Mouse (Mus musculus): ENCODE measurements around the gene Ifitm5. TPM values are rescaled to one million over a fixed set of nuclear protein-coding genes. Genes with fewer than 3 reads are reported as not detected.

Gene Ifitm5
- polyA plus RNA-seq, 1 experiment from 2014 or later, result 6.6 TPM

GRCm38 (mm10) chr7:140955342-140955741 lies 5.3 kb upstream of the Ifitm5 start:
- Histone ChIP-seq H3K9me3 (ENCODE audit: control insufficient read depth, low read length) (no peaks in the 10 kb centered on the region), H3K27me3 (ENCODE audit: control insufficient read depth, insufficient read depth, low read depth, low read length) (no peaks in the 10 kb centered on the region; the same call in 1 of the 2 replicates), H3K4me1 (replicated peaks; ENCODE audit: control insufficient read depth, insufficient read depth, low read length) (peaks cover 26% of the 10 kb centered on the region), H3K4me3 (ENCODE audit: low read length) (peak overlapping the region; percentile 65), H3K9ac (ENCODE audit: low read length) (peak overlapping the region; percentile 76), H3K27ac (ENCODE audit: low read length) (peak overlapping the region; percentile 99), H3K36me3 (ENCODE audit: control insufficient read depth, insufficient read depth, low read length) (no peaks in the 10 kb centered on the region), H3K4me2 (ENCODE audit: low read depth, low read length) (peak overlapping the region; percentile 73)
- peak; percentile 9; the same call in 1 of the 2 replicates for ATAC-seq (ENCODE audit: low read depth)
- WGBS, result 0% methylated on average over 17 of the region's 17 CpGs

- no peak for ATAC-seq (ENCODE audit: low read depth)
- peak overlapping the region; percentile 65 for H3K4me3 ChIP-seq (ENCODE audit: low read length)
- H3K9me3 ChIP-seq (ENCODE audit: control insufficient read depth, low read length), result no peaks in the 10 kb centered on the region
- 2% methylated on average over 9 of the region's 9 CpGs for whole genome bisulfite sequencing
- peaks cover 28% of the 10 kb centered on the region for H3K4me1 ChIP-seq (replicated peaks; ENCODE audit: control insufficient read depth, insufficient read depth, low read length)
- no peaks in the 10 kb centered on the region; the same call in 1 of the 2 replicates for H3K27me3 ChIP-seq (ENCODE audit: control insufficient read depth, insufficient read depth, low read depth, low read length)
- peaks cover under 1% of the 10 kb centered on the region; the same call in 1 of the 2 replicates for H3K36me3 ChIP-seq (ENCODE audit: control insufficient read depth, insufficient read depth, low read length)
- peak overlapping the region; percentile 76 for H3K9ac ChIP-seq (ENCODE audit: low read length)
- H3K4me2 ChIP-seq (ENCODE audit: low read depth, low read length), result peak overlapping the region; percentile 73
- H3K27ac ChIP-seq (ENCODE audit: low read length), result peak overlapping the region; percentile 2; the same call in 1 of the 2 replicates
Observed at GRCm38 (mm10) chr7:140954733-140955071, 4.6 kb upstream of the Ifitm5 start.

- Histone ChIP-seq H3K27ac (ENCODE audit: low read length) (peak overlapping the region; percentile 2; the same call in 1 of the 2 replicates), H3K9ac (ENCODE audit: low read length) (peak overlapping the region; percentile 76), H3K4me1 (replicated peaks; ENCODE audit: control insufficient read depth, insufficient read depth, low read length) (peaks cover 28% of the 10 kb centered on the region), H3K27me3 (ENCODE audit: control insufficient read depth, insufficient read depth, low read depth, low read length) (no peaks in the 10 kb centered on the region; the same call in 1 of the 2 replicates), H3K9me3 (ENCODE audit: control insufficient read depth, low read length) (no peaks in the 10 kb centered on the region), H3K4me3 (ENCODE audit: low read length) (peak overlapping the region; percentile 65), H3K4me2 (ENCODE audit: low read depth, low read length) (peak overlapping the region; percentile 73), H3K36me3 (ENCODE audit: control insufficient read depth, insufficient read depth, low read length) (peaks cover 5% of the 10 kb centered on the region; the same call in 1 of the 2 replicates)
- no peak for ATAC-seq (ENCODE audit: low read depth)
- WGBS, result 39% methylated on average over 15 of the region's 15 CpGs
Observed at GRCm38 (mm10) chr7:140953800-140954732, 4.0 kb upstream of the Ifitm5 start.

GRCm38 (mm10) chr7:140953133-140953532 lies 3.0 kb upstream of the Ifitm5 start:
- no peak for ATAC-seq (ENCODE audit: low read depth)
- Histone ChIP-seq H3K4me1 (replicated peaks; ENCODE audit: control insufficient read depth, insufficient read depth, low read length) (peaks cover 28% of the 10 kb centered on the region), H3K27me3 (ENCODE audit: control insufficient read depth, insufficient read depth, low read depth, low read length) (no peaks in the 10 kb centered on the region; the same call in 1 of the 2 replicates), H3K4me3 (ENCODE audit: low read length) (no peak overlapping the region), H3K36me3 (ENCODE audit: control insufficient read depth, insufficient read depth, low read length) (peaks cover 13% of the 10 kb centered on the region), H3K4me2 (ENCODE audit: low read depth, low read length) (peak overlapping the region; percentile 73; the same call in 1 of the 2 replicates), H3K9ac (ENCODE audit: low read length) (no peak overlapping the region), H3K9me3 (ENCODE audit: control insufficient read depth, low read length) (no peaks in the 10 kb centered on the region), H3K27ac (ENCODE audit: low read length) (no peak overlapping the region)
- 64% methylated on average over 11 of the region's 11 CpGs for WGBS

GRCm38 (mm10) chr7:140952441-140952840 lies 2.4 kb upstream of the Ifitm5 start:
- no peaks in the 10 kb centered on the region for H3K9me3 ChIP-seq (ENCODE audit: control insufficient read depth, low read length)
- no peak overlapping the region for H3K27ac ChIP-seq (ENCODE audit: low read length)
- no peak overlapping the region for H3K4me3 ChIP-seq (ENCODE audit: low read length)
- ATAC-seq (ENCODE audit: low read depth), result no peak
- peaks cover 28% of the 10 kb centered on the region for H3K4me1 ChIP-seq (replicated peaks; ENCODE audit: control insufficient read depth, insufficient read depth, low read length)
- H3K9ac ChIP-seq (ENCODE audit: low read length), result no peak overlapping the region
- 63% methylated on average over 7 of the region's 7 CpGs for WGBS
- no peaks in the 10 kb centered on the region for H3K27me3 ChIP-seq (ENCODE audit: control insufficient read depth, insufficient read depth, low read depth, low read length)
- H3K4me2 ChIP-seq (ENCODE audit: low read depth, low read length), result no peak overlapping the region
- H3K36me3 ChIP-seq (ENCODE audit: control insufficient read depth, insufficient read depth, low read length), result peaks cover 17% of the 10 kb centered on the region

GRCm38 (mm10) chr7:140951765-140952164 lies 1.7 kb upstream of the Ifitm5 start:
- H3K9ac ChIP-seq (ENCODE audit: low read length), result no peak overlapping the region

GRCm38 (mm10) chr7:140951051-140951450 lies 960 bp upstream of the Ifitm5 start:
- whole genome bisulfite sequencing, result 32% methylated on average over 8 of the region's 8 CpGs
- peaks cover 24% of the 10 kb centered on the region for H3K36me3 ChIP-seq (ENCODE audit: control insufficient read depth, insufficient read depth, low read length)
- H3K9ac ChIP-seq (ENCODE audit: low read length), result peak overlapping the region; percentile 34; the same call in 1 of the 2 replicates
- no peaks in the 10 kb centered on the region for H3K9me3 ChIP-seq (ENCODE audit: control insufficient read depth, low read length)
- H3K4me3 ChIP-seq (ENCODE audit: low read length), result no peak overlapping the region
- no peak for ATAC-seq (ENCODE audit: low read depth)
- H3K27me3 ChIP-seq (ENCODE audit: control insufficient read depth, insufficient read depth, low read depth, low read length), result no peaks in the 10 kb centered on the region
- H3K4me2 ChIP-seq (ENCODE audit: low read depth, low read length), result peak overlapping the region; percentile 19
- peak overlapping the region; percentile 56 for H3K27ac ChIP-seq (ENCODE audit: low read length)
- peaks cover 23% of the 10 kb centered on the region for H3K4me1 ChIP-seq (replicated peaks; ENCODE audit: control insufficient read depth, insufficient read depth, low read length)

More at GRCm38 (mm10) chr7:140951765-140952164, 1.7 kb upstream of the Ifitm5 start:
- 66% methylated on average over 6 of the region's 6 CpGs for WGBS
- Histone ChIP-seq H3K27ac (ENCODE audit: low read length) (peak overlapping the region; percentile 56), H3K36me3 (ENCODE audit: control insufficient read depth, insufficient read depth, low read length) (peaks cover 19% of the 10 kb centered on the region), H3K27me3 (ENCODE audit: control insufficient read depth, insufficient read depth, low read depth, low read length) (no peaks in the 10 kb centered on the region), H3K9me3 (ENCODE audit: control insufficient read depth, low read length) (no peaks in the 10 kb centered on the region), H3K4me3 (ENCODE audit: low read length) (no peak overlapping the region), H3K4me1 (replicated peaks; ENCODE audit: control insufficient read depth, insufficient read depth, low read length) (peaks cover 28% of the 10 kb centered on the region), H3K4me2 (ENCODE audit: low read depth, low read length) (no peak overlapping the region)
- no peak for ATAC-seq (ENCODE audit: low read depth)

GRCm38 (mm10) chr7:140949255-140949654 lies 836 bp downstream of the Ifitm5 start:
- H3K4me2 ChIP-seq (ENCODE audit: low read depth, low read length), result no peak overlapping the region
- H3K4me1 ChIP-seq (replicated peaks; ENCODE audit: control insufficient read depth, insufficient read depth, low read length), result peaks cover 19% of the 10 kb centered on the region
- no peak for ATAC-seq (ENCODE audit: low read depth)
- H3K36me3 ChIP-seq (ENCODE audit: control insufficient read depth, insufficient read depth, low read length), result peaks cover 26% of the 10 kb centered on the region
- H3K9ac ChIP-seq (ENCODE audit: low read length), result no peak overlapping the region
- WGBS, result 84% methylated on average over 6 of the region's 6 CpGs
- H3K4me3 ChIP-seq (ENCODE audit: low read length), result no peak overlapping the region
- H3K27me3 ChIP-seq (ENCODE audit: control insufficient read depth, insufficient read depth, low read depth, low read length), result no peaks in the 10 kb centered on the region
- no peak overlapping the region for H3K27ac ChIP-seq (ENCODE audit: low read length)
- H3K9me3 ChIP-seq (ENCODE audit: control insufficient read depth, low read length), result no peaks in the 10 kb centered on the region

- H3K4me1 ChIP-seq (replicated peaks; ENCODE audit: control insufficient read depth, insufficient read depth, low read length), result peaks cover 18% of the 10 kb centered on the region
- no peak overlapping the region for H3K9ac ChIP-seq (ENCODE audit: low read length)
- H3K27me3 ChIP-seq (ENCODE audit: control insufficient read depth, insufficient read depth, low read depth, low read length), result no peaks in the 10 kb centered on the region
- no peak for ATAC-seq (ENCODE audit: low read depth)
- 65% methylated on average over 8 of the region's 8 CpGs for WGBS
- H3K4me3 ChIP-seq (ENCODE audit: low read length), result no peak overlapping the region
- H3K27ac ChIP-seq (ENCODE audit: low read length), result peak overlapping the region; percentile 14; the same call in 1 of the 2 replicates
- no peak overlapping the region for H3K4me2 ChIP-seq (ENCODE audit: low read depth, low read length)
- peaks cover 26% of the 10 kb centered on the region for H3K36me3 ChIP-seq (ENCODE audit: control insufficient read depth, insufficient read depth, low read length)
- H3K9me3 ChIP-seq (ENCODE audit: control insufficient read depth, low read length), result no peaks in the 10 kb centered on the region
Observed at GRCm38 (mm10) chr7:140948161-140948560, 1.9 kb downstream of the Ifitm5 start.

All from lung, embryonic 16.5 days (tissue).